Mouse (Mus musculus) v-Abl transformed pro-B cells (cell line): ENCODE measurements around the gene Fam240a.

Experiments used
- in situ Hi-C, 2 experiments: fragments of 400-800 bp; cut with MboI; formaldehyde crosslinking; loops; one replicate each; pipeline ENCODE4 v1.15.1; 2025; ENCODE audit not compliant: unreplicated experiment in 2 of 2

Gene Fam240a

GRCm38 (mm10) chr9:110916786-110917185, at the start of gene Fam240a:
Fam240a (minus strand) TSS chr9:110916861.
- in situ Hi-C loops = no loop called here

GRCm38 (mm10) chr9:110965910-110966231, 49.2 kb upstream of the Fam240a start:
- in situ Hi-C loops = no loop called here

GRCm38 (mm10) chr9:110965062-110965909, 48.6 kb upstream of the Fam240a start:
- in situ Hi-C loops = no loop called here

- in situ Hi-C loops = no loop called here
Observed at GRCm38 (mm10) chr9:110963566-110964115, 47.0 kb upstream of the Fam240a start.

GRCm38 (mm10) chr9:110961386-110961785, 44.7 kb upstream of the Fam240a start:
- in situ Hi-C loops = no loop called here

GRCm38 (mm10) chr9:110960230-110961149, 43.8 kb upstream of the Fam240a start:
- in situ Hi-C loops = no loop called here

GRCm38 (mm10) chr9:110959669-110960068, 43.0 kb upstream of the Fam240a start:
- in situ Hi-C loops = no loop called here

- in situ Hi-C loops = no loop called here
Observed at GRCm38 (mm10) chr9:110955962-110956361, 39.3 kb upstream of the Fam240a start.

GRCm38 (mm10) chr9:110954681-110955445, 38.2 kb upstream of the Fam240a start:
- in situ Hi-C loops = no loop called here

- in situ Hi-C loops = no loop called here
Observed at GRCm38 (mm10) chr9:110953550-110954461, 37.1 kb upstream of the Fam240a start.

- in situ Hi-C loops = no loop called here
Observed at GRCm38 (mm10) chr9:110952931-110953549, 36.4 kb upstream of the Fam240a start.

GRCm38 (mm10) chr9:110952398-110952797, 35.7 kb upstream of the Fam240a start:
- in situ Hi-C loops = no loop called here

- in situ Hi-C loops = no loop called here
Observed at GRCm38 (mm10) chr9:110951866-110952265, 35.2 kb upstream of the Fam240a start.

- in situ Hi-C loops = no loop called here
Observed at GRCm38 (mm10) chr9:110951397-110951796, 34.7 kb upstream of the Fam240a start, which contains the start of gene Lrrc2. Lrrc2 (plus strand) TSS chr9:110951545.

- in situ Hi-C loops = no loop called here
Observed at GRCm38 (mm10) chr9:110950109-110950508, 33.4 kb upstream of the Fam240a start.

GRCm38 (mm10) chr9:110948813-110949310, 32.2 kb upstream of the Fam240a start:
- in situ Hi-C loops = no loop called here

- in situ Hi-C loops = no loop called here
Observed at GRCm38 (mm10) chr9:110947900-110948299, 31.2 kb upstream of the Fam240a start.

- in situ Hi-C loops = no loop called here
Observed at GRCm38 (mm10) chr9:110947261-110947661, 30.6 kb upstream of the Fam240a start.

- in situ Hi-C loops = no loop called here
Observed at GRCm38 (mm10) chr9:110946548-110947044, 29.9 kb upstream of the Fam240a start.
